Mouse (Mus musculus): Measurements from ENCODE around the gene Adam20.
"Not testable (repeated sequence)": the region's sequence is repeated elsewhere in the genome, so short reads cannot be mapped to it uniquely, and the experiment has no call there.

The Adam20 gene

DNA sequence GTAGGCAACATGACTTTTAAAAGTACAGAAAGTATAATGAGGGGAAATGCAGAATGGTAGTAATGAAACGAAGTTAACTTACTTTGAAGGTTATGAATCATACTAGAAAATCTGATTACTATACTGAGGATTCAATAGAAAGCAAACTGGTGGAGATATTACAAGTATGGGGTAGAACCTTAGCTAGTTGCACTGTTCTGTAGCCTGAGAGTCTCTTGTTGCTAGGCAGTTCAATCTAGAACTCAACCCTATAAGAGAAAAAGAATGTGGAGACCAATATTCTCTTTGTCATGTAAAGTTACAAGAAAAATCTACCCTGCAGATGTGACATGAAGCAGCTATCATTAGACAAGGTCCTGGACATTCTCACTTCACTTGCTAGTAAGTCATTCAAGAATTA is at the start of gene Adam20:
Gene Adam20, plus strand, starts transcription at position 301 of the 400 bp plus-strand sequence.
- DNase-seq = not testable (repeated sequence)

DNA sequence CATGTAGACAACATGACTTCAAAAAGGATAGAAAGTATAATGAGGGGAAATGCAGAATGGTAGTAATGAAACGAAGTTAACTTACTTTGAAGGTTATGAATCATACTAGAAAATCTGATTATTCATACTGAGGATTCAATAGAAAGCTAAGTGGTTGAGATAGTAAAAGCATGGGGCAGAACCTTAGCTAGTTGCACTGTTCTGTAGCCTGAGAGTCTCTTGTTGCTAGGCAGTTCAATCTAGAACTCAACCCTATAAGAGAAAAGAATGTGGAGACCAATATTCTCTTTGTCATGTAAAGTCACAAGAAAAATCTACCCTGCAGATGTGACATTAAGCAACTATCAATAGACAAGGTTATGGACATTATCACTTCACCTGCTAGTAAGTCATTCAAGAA is 41.2 kb upstream of the Adam20 start, which contains the start of gene Adam25:
Gene Adam25, plus strand, starts transcription at position 301 of the 400 bp plus-strand sequence.
- DNase-seq = not testable (repeated sequence)

DNA sequence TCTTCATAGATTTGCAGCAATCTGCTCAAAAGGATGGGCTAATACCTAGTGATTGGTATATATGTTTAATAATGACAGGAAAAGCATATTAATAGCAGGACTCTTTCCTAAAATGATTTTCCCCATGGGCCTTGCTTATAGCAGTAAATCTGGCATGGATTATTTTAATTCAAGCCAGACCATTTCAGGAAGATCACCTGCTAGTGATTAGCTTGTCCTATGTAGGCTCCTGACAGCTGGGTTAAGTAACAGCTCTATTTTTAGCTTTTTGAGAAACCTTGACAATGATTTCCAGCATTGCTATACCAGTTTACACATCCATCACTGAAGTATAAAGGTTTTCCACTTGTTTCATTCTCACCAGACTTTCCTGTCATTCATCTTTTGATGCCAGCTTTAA is 9.8 kb upstream of the Adam20 start:
- DNase-seq = no peak

DNA sequence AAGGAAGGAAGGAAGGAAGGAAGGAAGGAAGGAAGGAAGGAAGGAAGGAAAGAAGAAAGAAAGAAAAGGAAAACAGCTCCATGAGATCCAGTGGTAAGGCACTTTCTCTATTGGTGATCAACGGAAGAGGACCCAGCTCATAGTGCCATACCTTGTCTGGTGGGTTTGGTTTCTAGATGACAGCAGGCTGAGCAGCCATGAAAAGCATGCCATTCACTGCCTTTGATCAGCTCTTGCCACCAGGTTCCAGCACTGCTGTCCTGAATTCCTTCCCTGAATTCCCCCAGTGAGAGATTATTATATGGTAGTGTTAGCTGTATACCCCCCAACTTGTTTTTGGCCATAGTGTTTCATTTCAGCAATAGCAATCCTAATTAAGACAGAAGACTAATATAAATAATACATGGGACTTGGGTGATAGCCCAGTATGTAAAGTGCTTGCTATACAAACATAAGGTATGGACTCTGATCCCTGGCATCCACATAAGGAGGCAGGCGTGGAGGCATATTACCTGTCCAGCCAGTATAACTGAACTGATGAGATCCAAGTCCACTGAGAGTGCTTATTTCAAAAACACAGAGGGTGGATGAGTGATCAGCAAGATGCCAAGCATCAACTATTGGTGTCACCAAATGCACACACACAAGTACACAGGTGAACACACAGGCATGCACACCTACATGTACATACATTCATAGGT is 10.5 kb downstream of the Adam20 start:
- no peak for DNase-seq

All from kidney, adult 11 months (tissue).